Mouse (Mus musculus) heart, postnatal 0 days (tissue): ENCODE data around the gene Spsb2. TPM values are rescaled to one million over a fixed set of nuclear protein-coding genes. Genes with fewer than 3 reads are reported as not detected.

Source experiments
- ATAC-seq: fragments of 200-750 bp; cut with Nextera tagmentation; 2 replicates; pipeline ENCODE4 v1.8.0; 2017; ENCODE audit warnings: low read depth, moderate number of reproducible peaks, moderate library complexity; ENCODE audit not compliant: insufficient read depth
- DNase-seq: peaks from one replicate; pipeline ENCODE4 v3.0.0-alpha.2; 2016; ENCODE audit warnings: low spot score
- H3K27ac ChIP-seq: fragments of 300-500 bp; sonication (generic); 2 replicates; pipeline ENCODE4 v1.5.1; 2014; ENCODE audit warnings: low read depth, mild to moderate bottlenecking
- H3K27me3 ChIP-seq: fragments of 300-500 bp; sonication (generic); 2 replicates; pipeline ENCODE4 v1.6.1; 2014; ENCODE audit warnings: low read length, mixed read lengths; ENCODE audit not compliant: control insufficient read depth, insufficient read depth
- H3K36me3 ChIP-seq: fragments of 300-500 bp; sonication (generic); replicated peaks from 2 replicates; pipeline ENCODE4 v1.6.1; 2014; ENCODE audit warnings: low read length, mixed read lengths; ENCODE audit not compliant: control insufficient read depth, insufficient read depth
- H3K4me1 ChIP-seq: fragments of 300-500 bp; sonication (generic); 2 replicates; pipeline ENCODE4 v1.6.1; 2014; ENCODE audit warnings: antibody characterized with exemption; ENCODE audit not compliant: control insufficient read depth, insufficient read depth
- H3K4me2 ChIP-seq: fragments of 300-500 bp; sonication (generic); 2 replicates; pipeline ENCODE4 v1.6.1; 2014; ENCODE audit warnings: low read depth, mild to moderate bottlenecking, low read length, moderate library complexity
- H3K4me3 ChIP-seq: fragments of 300-500 bp; sonication (generic); 2 replicates; pipeline ENCODE4 v1.5.1; 2014; ENCODE audit warnings: low read depth, low read length
- H3K9ac ChIP-seq: fragments of 300-500 bp; sonication (generic); replicated peaks from 2 replicates; pipeline ENCODE4 v1.6.1; 2014; ENCODE audit warnings: low read depth, low read length, mixed read lengths
- H3K9me3 ChIP-seq: fragments of 300-500 bp; sonication (generic); replicated peaks from 2 replicates; pipeline ENCODE4 v1.6.1; 2016; ENCODE audit warnings: low read length; ENCODE audit not compliant: control insufficient read depth
- CTCF ChIP-seq: IDR thresholded peaks from 2 replicates; pipeline ENCODE4 v1.5.1; 2016; ENCODE audit warnings: antibody characterized with exemption, control low read depth, low read depth
- EP300 ChIP-seq: IDR thresholded peaks from 2 replicates; pipeline ENCODE4 v1.6.1; 2016; ENCODE audit warnings: antibody characterized with exemption, low read depth
- WGBS: fragments of 180-500 bp; shearing (Covaris S2); extraction: QIAGEN DNeasy Blood & Tissue Kit; methylation state at CpG from one replicate; pipeline ENCODE4 v1.1.7; 2014; 5-methylcytosine and 5-hydroxymethylcytosine counted together
- polyA plus RNA-seq: library from polyadenylated mRNA; unstranded; fragments of >200 nt; fragmentation: Nextera tagmentation; extraction: Ambion mirVana; gene quantifications from 2 replicates; pipeline ENCODE4 v1.2.1, GENCODE M21; 2015
- total RNA-seq: library from RNA; depleted of rRNA; stranded (reverse); fragments of >200 nt; gene quantifications from 2 replicates; pipeline ENCODE4 v1.2.3, GENCODE M21; 2014; ENCODE audit warnings: low replicate concordance

Spsb2 gene
- total and polyA plus RNA-seq, 2 experiments from 2014 or later = 5.9 to 7.0 TPM

DNA sequence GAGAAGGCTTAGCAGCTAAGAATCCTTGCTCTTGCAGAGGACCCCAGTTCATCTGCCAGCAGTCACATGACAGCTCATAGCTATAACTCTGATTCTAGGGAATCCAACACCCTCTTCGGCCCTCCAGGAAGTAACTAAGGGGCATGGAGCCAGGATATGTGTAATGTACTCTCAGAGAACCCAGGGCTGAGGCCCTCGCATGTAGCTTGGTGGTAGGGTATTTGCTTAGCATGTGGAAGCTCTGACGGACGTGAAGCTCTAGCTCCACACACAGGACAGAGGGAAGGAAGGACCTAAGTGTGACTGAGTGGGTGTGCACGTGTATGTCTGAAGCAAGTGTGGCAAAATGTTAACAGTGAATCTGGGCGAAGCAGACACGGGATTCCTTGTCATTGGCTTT lies 27.9 kb downstream of the Spsb2 start:
- Histone ChIP-seq H3K9me3 (no peaks in the 10 kb centered on the region), H3K27ac (no peak overlapping the region), H3K4me3 (no peak overlapping the region), H3K27me3 (0 out of 2 replicates have a peak, but pooled peaks cover 3% of the 10 kb centered on the region), H3K4me1 (peaks cover 15% of the 10 kb centered on the region), H3K4me2 (no peak overlapping the region), H3K9ac (no peak overlapping the region), H3K36me3 (peaks cover 25% of the 10 kb centered on the region)
- TF ChIP-seq EP300 = no peak
- no peak for TF ChIP-seq CTCF
- WGBS = 55% methylated on average over 7 of the region's 7 CpGs
- ATAC-seq (no peak), DNase-seq (no peak)

DNA sequence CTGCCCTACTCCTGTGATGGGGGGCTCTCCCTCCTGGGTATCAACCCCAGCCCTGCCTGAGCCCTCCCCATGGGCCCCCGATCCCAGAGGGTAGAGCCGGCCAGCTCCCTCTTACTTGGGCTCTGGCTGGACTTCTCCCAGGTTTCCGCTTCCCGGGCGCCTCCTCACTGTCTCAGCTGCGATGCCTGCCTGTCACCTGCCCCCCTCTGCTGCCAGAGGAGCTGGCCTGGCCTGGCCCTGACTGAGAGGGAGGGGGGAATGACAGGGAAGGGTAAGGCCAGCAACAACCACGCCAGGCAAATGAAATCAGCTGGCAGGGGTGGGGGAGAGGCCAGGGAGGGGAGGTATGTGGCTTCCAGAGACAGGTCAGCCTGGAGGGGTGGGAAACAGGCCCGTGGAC lies 31.3 kb downstream of the Spsb2 start:
- ATAC-seq = peak; percentile 67
- Histone ChIP-seq H3K36me3 (no peaks in the 10 kb centered on the region), H3K9me3 (no peaks in the 10 kb centered on the region), H3K4me1 (peaks cover 14% of the 10 kb centered on the region), H3K9ac (no peak overlapping the region; the same call in 1 of the 2 replicates), H3K4me2 (peak overlapping the region; percentile 21; the same call in 1 of the 2 replicates), H3K27me3 (0 out of 2 replicates have a peak, but pooled peaks cover 3% of the 10 kb centered on the region), H3K4me3 (no peak overlapping the region), H3K27ac (no peak overlapping the region)
- no peak for DNase-seq
- 3% methylated on average over 8 of the region's 8 CpGs for WGBS
- TF ChIP-seq EP300 = no peak
- no peak for TF ChIP-seq CTCF

- Histone ChIP-seq H3K4me1 (peaks cover 14% of the 10 kb centered on the region), H3K4me2 (peak within 1 kb of the TSS; percentile 21; the same call in 1 of the 2 replicates), H3K9ac (no peak within 1 kb of the TSS; the same call in 1 of the 2 replicates), H3K27me3 (0 out of 2 replicates have a peak, but pooled peaks cover 3% of the 10 kb centered on the region), H3K4me3 (no peak within 1 kb of the TSS), H3K9me3 (no peaks in the 10 kb centered on the region), H3K36me3 (no peaks in the 10 kb centered on the region), H3K27ac (no peak within 1 kb of the TSS)
- peak; percentile 61 for ATAC-seq
- DNase-seq = no peak
- no peak for TF ChIP-seq EP300
- no peak for TF ChIP-seq CTCF
- WGBS = 19% methylated on average over 12 of the region's 15 CpGs
Observed at GRCm38 (mm10) chr6:124840241-124841167, 32.0 kb downstream of the Spsb2 start, which contains the start of gene Gnb3. Gene Gnb3 (minus strand): TSS chr6:124840275.

DNA sequence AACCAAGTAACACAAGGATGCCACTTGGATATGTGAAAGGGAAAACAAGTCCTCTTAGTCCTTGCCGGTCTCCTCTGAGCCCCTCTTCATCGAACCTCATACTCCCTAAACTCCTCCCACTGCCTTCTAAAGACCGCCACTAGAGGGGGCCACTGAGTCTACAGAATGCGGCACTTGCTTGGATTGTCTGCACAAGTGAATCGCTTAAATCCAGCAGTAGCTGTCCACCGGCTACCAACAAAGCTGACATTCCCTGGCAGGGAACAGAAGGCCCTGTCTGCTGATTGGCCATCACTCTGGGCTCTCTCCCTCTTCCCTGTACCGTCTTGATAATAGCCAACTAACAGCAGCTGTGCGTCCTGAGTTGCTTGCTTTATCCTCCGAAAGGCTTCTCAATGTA lies 38.8 kb downstream of the Spsb2 start:
- Histone ChIP-seq H3K36me3 (no peaks in the 10 kb centered on the region), H3K27ac (no peak overlapping the region), H3K4me2 (no peak overlapping the region), H3K9me3 (no peaks in the 10 kb centered on the region), H3K4me1 (peaks cover 3% of the 10 kb centered on the region; the same call in 1 of the 2 replicates), H3K27me3 (no peaks in the 10 kb centered on the region), H3K9ac (no peak overlapping the region), H3K4me3 (no peak overlapping the region)
- DNase-seq (peak; percentile 89), ATAC-seq (peak; percentile 89)
- TF ChIP-seq CTCF = peak; percentile 98
- TF ChIP-seq EP300 = no peak
- 8% methylated on average over 9 of the region's 9 CpGs for WGBS

GRCm38 (mm10) chr6:124850535-124850934 lies 42.1 kb downstream of the Spsb2 start:
- WGBS = 58% methylated on average over 8 of the region's 8 CpGs
- no peaks in the 10 kb centered on the region for H3K9me3 ChIP-seq
- no peak overlapping the region for H3K9ac ChIP-seq
- peaks cover 3% of the 10 kb centered on the region; the same call in 1 of the 2 replicates for H3K4me1 ChIP-seq
- no peak overlapping the region for H3K4me2 ChIP-seq
- no peak for DNase-seq
- no peak overlapping the region for H3K27ac ChIP-seq
- no peak for ATAC-seq
- no peak for TF ChIP-seq CTCF
- no peak for TF ChIP-seq EP300
- no peaks in the 10 kb centered on the region for H3K27me3 ChIP-seq
- H3K4me3 ChIP-seq = no peak overlapping the region
- H3K36me3 ChIP-seq = no peaks in the 10 kb centered on the region
